Mouse (Mus musculus) neural tube, embryonic 14.5 days (tissue): Measurements from ENCODE around the gene Rpl35a. TPM values are rescaled to one million over a fixed set of nuclear protein-coding genes. Genes with fewer than 3 reads are reported as not detected.

Experiments used
- ATAC-seq: fragments of 200-750 bp; cut with Nextera tagmentation; 2 replicates; pipeline ENCODE4 v1.8.0; 2017; ENCODE audit warnings: low read depth, mild to moderate bottlenecking, moderate TSS enrichment, moderate library complexity
- H3K27ac ChIP-seq: fragments of 300-500 bp; sonication (generic); 2 replicates; pipeline ENCODE4 v1.5.1; 2014; ENCODE audit warnings: low read depth, mild to moderate bottlenecking, control low read depth, low read length, moderate library complexity, mixed read lengths
- H3K27me3 ChIP-seq: fragments of 300-500 bp; sonication (generic); 2 replicates; pipeline ENCODE4 v1.6.1; 2014; ENCODE audit warnings: low read length; ENCODE audit not compliant: control insufficient read depth, insufficient read depth
- H3K36me3 ChIP-seq: fragments of 300-500 bp; sonication (generic); 2 replicates; pipeline ENCODE4 v1.6.1; 2014; ENCODE audit warnings: low read length, mixed read lengths; ENCODE audit not compliant: control insufficient read depth, insufficient read depth
- H3K4me1 ChIP-seq: fragments of 300-500 bp; sonication (generic); 2 replicates; pipeline ENCODE4 v1.6.1; 2014; ENCODE audit warnings: low read length; ENCODE audit not compliant: control insufficient read depth, insufficient read depth
- H3K4me2 ChIP-seq: fragments of 300-500 bp; sonication (generic); 2 replicates; pipeline ENCODE4 v1.6.1; 2014; ENCODE audit warnings: mild to moderate bottlenecking, low read depth, low read length, control low read depth
- H3K4me3 ChIP-seq: fragments of 300-500 bp; sonication (generic); 2 replicates; pipeline ENCODE4 v1.5.1; 2014; ENCODE audit warnings: low read depth, low read length, control low read depth, mixed read lengths
- H3K9ac ChIP-seq: fragments of 300-500 bp; sonication (generic); replicated peaks from 2 replicates; pipeline ENCODE4 v1.6.1; 2014; ENCODE audit warnings: low read depth, mild to moderate bottlenecking, control low read depth, low read length, mixed read lengths
- H3K9me3 ChIP-seq: fragments of 300-500 bp; sonication (generic); 2 replicates; pipeline ENCODE4 v1.6.1; 2016; ENCODE audit warnings: low read length; ENCODE audit not compliant: control insufficient read depth
- WGBS: fragments of 180-500 bp; shearing (Covaris S2); extraction: QIAGEN DNeasy Blood & Tissue Kit; methylation state at CpG from one replicate; pipeline ENCODE4 v1.1.7; 2014; 5-methylcytosine and 5-hydroxymethylcytosine counted together
- polyA plus RNA-seq: library from polyadenylated mRNA; unstranded; fragments of >200 nt; fragmentation: Nextera tagmentation; extraction: Ambion mirVana; gene quantifications from 2 replicates; pipeline ENCODE4 v1.2.1, GENCODE M21; 2014

Rpl35a gene
- 450 and 451 TPM in 2 replicates for polyA plus RNA-seq

DNA sequence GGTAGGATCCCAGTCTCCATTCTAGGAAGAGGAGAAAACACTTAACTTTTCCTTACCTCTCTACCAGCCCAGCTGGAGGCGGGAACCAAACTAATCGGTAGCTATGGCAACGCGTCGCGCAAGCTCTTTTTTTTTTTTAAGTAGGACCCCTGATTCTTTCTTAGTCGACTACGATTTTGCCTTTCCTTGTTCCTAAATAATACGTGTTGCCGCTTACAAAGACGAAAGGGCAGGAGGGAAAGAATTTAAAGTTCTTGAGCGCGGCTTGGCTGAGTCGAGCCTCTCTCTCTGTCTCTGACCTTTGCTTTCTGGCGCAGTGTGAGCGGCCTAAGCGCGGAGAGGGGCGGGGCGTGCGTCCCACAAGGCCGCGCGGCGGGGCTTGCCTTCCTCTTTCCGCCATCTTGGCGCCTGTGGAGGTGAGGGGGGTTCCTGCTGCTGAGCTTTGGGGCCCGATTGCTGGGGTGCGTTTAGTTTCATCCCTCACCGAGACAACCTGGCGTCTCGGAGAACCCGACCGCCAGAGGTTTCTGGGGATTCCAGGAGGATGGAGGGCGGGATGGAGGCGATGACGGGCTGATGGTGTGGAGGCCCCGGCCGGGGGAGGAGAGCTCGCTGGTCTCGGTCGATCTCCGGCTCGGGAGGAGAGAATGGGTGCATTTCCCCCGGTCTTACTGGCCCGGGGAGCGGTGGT lies at the start of gene Rpl35a, which contains the start of gene Iqcg:
Rpl35a (plus strand) TSS at position 359 of the 691 bp plus-strand sequence.
Iqcg (minus strand) TSS at position 124 of the 691 bp plus-strand sequence.
- Histone ChIP-seq H3K4me3 (peak within 1 kb of the TSS; percentile 89), H3K27me3 (no peaks in the 10 kb centered on the region), H3K9me3 (no peaks in the 10 kb centered on the region), H3K4me1 (peaks cover 10% of the 10 kb centered on the region), H3K36me3 (peaks cover 26% of the 10 kb centered on the region), H3K9ac (peak within 1 kb of the TSS; percentile 89), H3K27ac (peak within 1 kb of the TSS; percentile 87), H3K4me2 (peak within 1 kb of the TSS; percentile 73)
- WGBS = under 1% methylated on average over 47 of the region's 47 CpGs
- ATAC-seq = peak; percentile 94

DNA sequence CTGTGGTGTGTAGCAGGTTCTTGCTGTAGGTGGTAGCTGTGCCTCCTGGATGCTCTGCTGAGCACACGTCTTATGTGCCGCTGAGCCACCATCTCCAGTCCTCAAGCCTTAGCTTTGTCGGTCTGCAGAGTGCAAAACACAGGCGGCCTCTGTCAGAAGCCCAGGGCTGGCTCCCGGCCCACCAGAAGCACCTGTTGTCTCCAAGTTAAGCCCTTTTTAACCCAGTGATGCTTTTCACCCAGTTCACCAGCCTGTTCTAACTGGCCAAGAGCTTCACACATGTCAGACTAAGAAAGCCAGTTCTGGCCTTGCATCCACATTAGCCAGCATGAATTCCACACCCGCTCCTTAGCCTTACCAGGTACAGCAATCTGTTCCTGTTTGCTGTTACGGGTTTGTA lies 49.4 kb upstream of the Rpl35a start:
- 92% methylated on average over 7 of the region's 7 CpGs for WGBS
- Histone ChIP-seq H3K36me3 (peaks cover 37% of the 10 kb centered on the region), H3K9ac (no peak overlapping the region), H3K4me3 (no peak overlapping the region), H3K4me2 (no peak overlapping the region), H3K27ac (no peak overlapping the region), H3K9me3 (no peaks in the 10 kb centered on the region), H3K27me3 (no peaks in the 10 kb centered on the region), H3K4me1 (no peaks in the 10 kb centered on the region)
- ATAC-seq = no peak

DNA sequence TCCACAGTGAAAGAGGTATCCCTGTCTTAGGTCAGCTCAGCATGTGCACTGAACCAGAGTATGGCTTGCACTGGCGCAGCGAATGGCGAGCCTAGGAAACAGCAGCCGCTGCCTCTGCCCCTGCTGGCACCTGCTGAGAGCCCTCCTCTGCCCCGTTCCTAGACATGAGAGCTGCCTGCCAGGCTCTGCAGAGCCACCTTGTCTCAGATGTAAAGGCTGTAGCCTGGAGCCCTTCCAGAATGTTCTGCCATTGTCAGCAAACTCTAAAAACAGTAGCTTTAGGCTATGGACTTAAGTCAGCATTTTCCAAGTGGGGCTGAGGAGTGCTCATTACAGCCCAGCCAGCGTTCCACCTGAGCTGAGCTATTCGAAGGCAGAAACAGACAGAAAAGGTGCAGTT lies 48.8 kb upstream of the Rpl35a start:
- Histone ChIP-seq H3K9ac (no peak overlapping the region), H3K4me3 (no peak overlapping the region), H3K36me3 (peaks cover 37% of the 10 kb centered on the region), H3K9me3 (no peaks in the 10 kb centered on the region), H3K4me2 (no peak overlapping the region), H3K27ac (no peak overlapping the region), H3K27me3 (no peaks in the 10 kb centered on the region), H3K4me1 (no peaks in the 10 kb centered on the region)
- WGBS = 77% methylated on average over 7 of the region's 7 CpGs
- no peak for ATAC-seq

DNA sequence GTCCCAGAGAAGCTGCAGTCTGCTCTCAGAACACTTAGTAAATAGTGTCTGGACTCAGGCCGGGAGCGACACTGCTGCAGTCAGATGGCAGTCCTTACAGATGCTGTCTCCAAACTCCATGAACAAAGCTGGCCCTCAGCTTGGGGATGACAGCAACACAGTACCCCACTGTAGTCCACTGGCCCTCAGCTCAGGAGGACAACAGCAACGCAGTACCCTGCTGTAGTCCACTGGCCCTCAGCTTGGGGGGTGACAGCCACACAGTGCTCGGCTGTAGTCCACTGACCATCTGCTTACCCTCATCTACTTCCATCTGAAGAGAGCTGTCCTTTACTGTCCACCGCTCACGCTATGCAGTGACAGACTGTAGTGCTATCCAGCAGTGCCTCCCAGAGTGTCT lies 46.1 kb upstream of the Rpl35a start:
- H3K27ac ChIP-seq = no peak overlapping the region
- H3K27me3 ChIP-seq = no peaks in the 10 kb centered on the region
- no peak overlapping the region for H3K4me2 ChIP-seq
- H3K4me3 ChIP-seq = no peak overlapping the region
- peaks cover 56% of the 10 kb centered on the region for H3K36me3 ChIP-seq
- ATAC-seq = no peak
- no peak overlapping the region for H3K9ac ChIP-seq
- no peaks in the 10 kb centered on the region for H3K9me3 ChIP-seq
- WGBS = 94% methylated on average over 6 of the region's 6 CpGs
- no peaks in the 10 kb centered on the region for H3K4me1 ChIP-seq

DNA sequence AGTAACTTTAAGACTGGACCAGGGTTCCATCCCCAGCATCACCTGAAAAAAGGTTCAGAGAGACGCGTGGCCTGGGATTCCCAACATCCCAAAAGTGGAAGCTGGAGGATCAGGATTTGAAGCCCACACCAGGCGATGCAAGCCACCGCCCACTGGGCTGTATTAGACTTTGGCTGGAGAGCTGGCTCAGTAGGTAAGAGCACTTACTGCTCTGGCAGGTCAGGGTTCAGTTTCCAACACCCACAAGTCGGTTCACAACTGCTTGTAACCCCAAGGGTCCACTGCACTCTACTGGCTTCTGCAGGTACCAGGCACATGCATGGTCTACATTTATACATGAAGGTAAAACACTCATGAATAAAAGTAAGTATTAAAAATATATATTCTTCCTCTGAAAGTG lies 42.5 kb upstream of the Rpl35a start:
- Histone ChIP-seq H3K9me3 (no peaks in the 10 kb centered on the region), H3K27ac (no peak overlapping the region), H3K9ac (no peak overlapping the region), H3K4me1 (no peaks in the 10 kb centered on the region), H3K4me3 (no peak overlapping the region), H3K4me2 (no peak overlapping the region), H3K36me3 (peaks cover 32% of the 10 kb centered on the region), H3K27me3 (no peaks in the 10 kb centered on the region)
- ATAC-seq = no peak
- 95% methylated on average over 5 of the region's 5 CpGs for WGBS

DNA sequence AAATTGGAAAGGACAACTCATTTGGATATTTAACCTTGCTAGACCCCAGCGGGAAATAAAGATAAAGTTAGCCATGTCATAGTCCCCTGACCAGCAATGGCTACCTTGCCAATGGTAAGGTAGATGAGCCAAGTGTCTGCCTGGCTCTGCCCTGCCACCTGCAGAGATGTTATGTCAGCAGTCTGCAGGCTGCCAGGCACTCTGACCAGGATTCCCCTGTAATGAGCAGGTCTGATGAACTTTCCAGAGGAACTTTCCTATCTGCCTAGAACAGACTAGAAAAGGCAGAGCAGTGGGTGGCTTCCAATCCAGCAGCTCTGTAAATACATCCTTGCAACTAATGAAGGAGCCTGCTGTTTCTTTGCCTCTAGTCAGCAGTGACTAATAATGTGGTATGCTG lies 41.3 kb upstream of the Rpl35a start:
- Histone ChIP-seq H3K9me3 (no peaks in the 10 kb centered on the region), H3K27ac (no peak overlapping the region), H3K36me3 (peaks cover 21% of the 10 kb centered on the region), H3K4me2 (no peak overlapping the region), H3K4me1 (no peaks in the 10 kb centered on the region), H3K9ac (no peak overlapping the region), H3K27me3 (no peaks in the 10 kb centered on the region), H3K4me3 (no peak overlapping the region)
- ATAC-seq = no peak
- 94% methylated on average over 1 of the region's 1 CpGs for WGBS

DNA sequence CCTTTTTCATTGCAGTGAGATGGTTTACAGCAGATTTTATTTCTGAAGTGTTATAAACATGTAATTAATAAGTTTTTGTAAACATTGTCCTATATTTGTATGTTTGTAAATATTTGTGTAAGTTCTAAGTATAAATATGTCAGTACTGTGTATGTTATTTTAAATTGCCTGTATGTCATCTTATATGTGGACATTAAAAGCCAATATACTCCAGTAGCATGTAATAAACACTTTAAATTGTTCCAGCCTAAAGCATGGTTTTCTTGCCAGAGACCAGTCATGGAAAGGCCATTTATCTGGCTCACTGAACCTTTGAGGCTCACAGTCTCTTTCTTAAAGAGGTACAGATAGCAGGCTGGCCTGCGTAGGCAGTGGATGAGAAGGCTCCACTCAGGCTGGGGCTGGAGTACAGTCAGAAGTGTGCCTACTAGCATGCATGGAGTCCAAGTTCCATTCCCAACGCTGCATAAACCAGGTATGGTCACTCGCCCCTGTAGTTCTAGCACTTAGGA lies 40.8 kb upstream of the Rpl35a start:
- Histone ChIP-seq H3K4me1 (no peaks in the 10 kb centered on the region), H3K36me3 (peaks cover 19% of the 10 kb centered on the region), H3K9me3 (no peaks in the 10 kb centered on the region), H3K27me3 (no peaks in the 10 kb centered on the region), H3K27ac (no peak overlapping the region), H3K9ac (no peak overlapping the region), H3K4me3 (no peak overlapping the region), H3K4me2 (no peak overlapping the region)
- no peak for ATAC-seq
- 92% methylated on average over 3 of the region's 3 CpGs for WGBS

DNA sequence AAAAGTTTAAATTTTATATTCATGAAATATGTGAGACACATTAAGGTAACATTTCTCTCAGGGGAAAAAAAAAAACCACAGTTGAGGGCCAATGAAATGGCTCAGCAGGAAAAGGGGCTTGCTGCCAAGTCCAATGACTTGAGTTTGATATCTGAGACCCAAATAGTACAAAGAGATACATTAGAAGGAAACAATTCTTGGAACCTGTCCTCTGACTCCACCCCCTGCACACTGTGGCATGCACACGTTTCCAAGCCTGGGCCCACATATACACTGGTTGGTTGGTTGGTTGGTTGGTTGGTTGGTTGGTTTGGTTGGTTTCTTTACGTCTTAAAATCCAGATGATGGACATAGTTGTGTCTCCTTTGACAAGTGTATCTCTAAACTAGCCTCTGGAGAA lies 40.3 kb upstream of the Rpl35a start:
- Histone ChIP-seq H3K4me2 (no peak overlapping the region), H3K36me3 (peaks cover 19% of the 10 kb centered on the region), H3K27me3 (no peaks in the 10 kb centered on the region), H3K27ac (no peak overlapping the region), H3K4me1 (no peaks in the 10 kb centered on the region), H3K4me3 (no peak overlapping the region), H3K9me3 (no peaks in the 10 kb centered on the region), H3K9ac (no peak overlapping the region)
- WGBS = 93% methylated on average over 2 of the region's 2 CpGs
- ATAC-seq = no peak

DNA sequence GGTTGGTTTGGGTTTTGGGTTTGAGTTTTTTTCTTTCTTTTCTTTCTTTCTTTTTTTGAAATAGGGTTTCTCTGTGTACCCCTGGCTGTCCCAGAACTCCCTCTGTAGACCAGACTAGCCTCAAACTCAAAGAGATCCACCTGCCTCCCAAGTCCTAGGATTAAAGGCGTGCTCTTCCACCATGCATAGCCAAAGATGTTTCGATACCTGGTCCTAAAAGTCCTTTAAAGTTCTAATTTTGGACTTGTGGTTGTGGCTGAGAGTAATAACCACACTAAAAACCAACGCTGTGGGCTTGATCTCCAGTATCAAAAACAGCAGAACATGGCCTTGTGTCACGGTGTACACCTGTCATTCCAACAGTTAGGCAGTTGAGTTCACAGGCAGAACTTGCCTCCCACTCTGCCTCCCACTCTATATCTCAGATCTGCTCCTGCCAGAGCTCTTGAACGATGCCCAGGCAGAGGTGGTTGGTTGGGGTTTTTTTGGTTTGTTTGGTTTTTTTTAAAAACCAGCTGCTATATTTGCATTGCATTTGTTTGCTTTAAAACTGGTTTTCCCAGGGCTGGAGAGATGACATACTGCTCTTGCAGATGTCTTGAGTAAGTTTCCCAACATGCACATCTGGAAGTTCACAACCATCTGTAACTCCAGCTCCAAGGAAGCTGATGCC lies 38.4 kb upstream of the Rpl35a start:
- no peak overlapping the region for H3K27ac ChIP-seq
- WGBS = 94% methylated on average over 5 of the region's 5 CpGs
- no peak overlapping the region for H3K4me3 ChIP-seq
- H3K4me2 ChIP-seq = no peak overlapping the region
- no peak overlapping the region for H3K9ac ChIP-seq
- peaks cover 15% of the 10 kb centered on the region for H3K36me3 ChIP-seq
- H3K9me3 ChIP-seq = no peaks in the 10 kb centered on the region
- H3K27me3 ChIP-seq = no peaks in the 10 kb centered on the region
- no peak for ATAC-seq
- H3K4me1 ChIP-seq = no peaks in the 10 kb centered on the region
